Mouse (Mus musculus) cerebellum, adult 2 months (tissue): ENCODE data around the gene Gpr3. TPM values are rescaled to one million over a fixed set of nuclear protein-coding genes. Genes with fewer than 3 reads are reported as not detected.
A peak's percentile ranks its signal among the peaks of the same experiment; 100 is the strongest.

Experiments
- DNase-seq, 2 experiments: peaks; one replicate each; pipeline ENCODE4 v3.0.0; 2021
- H3K27ac ChIP-seq: fragments of 200-500 bp; 2 replicates; pipeline ENCODE4 v1.5.1; 2012; ENCODE audit warnings: low read length, control low read depth, inconsistent platforms; ENCODE audit not compliant: insufficient read depth
- H3K27me3 ChIP-seq: fragments of 200-500 bp; 2 replicates; pipeline ENCODE4 v1.6.1; 2012; ENCODE audit warnings: inconsistent platforms, mild to moderate bottlenecking, low read length, moderate library complexity; ENCODE audit not compliant: control insufficient read depth, insufficient read depth
- H3K4me1 ChIP-seq: fragments of 200-500 bp; 2 replicates; pipeline ENCODE4 v1.6.1; 2011; ENCODE audit warnings: low read length; ENCODE audit not compliant: control insufficient read depth, insufficient read depth
- H3K4me3 ChIP-seq: fragments of 200-500 bp; replicated peaks from 2 replicates; pipeline ENCODE3; 2011; ENCODE audit warnings: mild to moderate bottlenecking, low read depth, low read length, control low read depth; ENCODE audit not compliant: insufficient read depth
- CTCF ChIP-seq: fragments of 200-500 bp; IDR thresholded peaks from 2 replicates; pipeline ENCODE4 v1.5.1; 2011; ENCODE audit warnings: low read depth, mild to moderate bottlenecking, control low read depth, low read length, moderate library complexity, borderline replicate concordance; ENCODE audit not compliant: insufficient read depth
- POLR2A ChIP-seq: fragments of 200-500 bp; IDR thresholded peaks from 2 replicates; pipeline ENCODE4 v1.6.1; 2011; ENCODE audit warnings: low read length, control low read depth, borderline replicate concordance; ENCODE audit not compliant: insufficient read depth
- whole genome bisulfite sequencing: fragments of 180-500 bp; shearing (Covaris S2); methylation state at CpG from one replicate; pipeline ENCODE4 v1.1.7; 2018; 5-methylcytosine and 5-hydroxymethylcytosine counted together
- polyA plus RNA-seq: library from polyadenylated mRNA; depleted of rRNA; stranded (reverse); fragments of >200 nt; gene quantifications from 2 replicates; pipeline ENCODE4 v1.2.3, GENCODE M21; 2012

The Gpr3 gene
- polyA plus RNA-seq, 1 experiment = 10.9 TPM

DNA sequence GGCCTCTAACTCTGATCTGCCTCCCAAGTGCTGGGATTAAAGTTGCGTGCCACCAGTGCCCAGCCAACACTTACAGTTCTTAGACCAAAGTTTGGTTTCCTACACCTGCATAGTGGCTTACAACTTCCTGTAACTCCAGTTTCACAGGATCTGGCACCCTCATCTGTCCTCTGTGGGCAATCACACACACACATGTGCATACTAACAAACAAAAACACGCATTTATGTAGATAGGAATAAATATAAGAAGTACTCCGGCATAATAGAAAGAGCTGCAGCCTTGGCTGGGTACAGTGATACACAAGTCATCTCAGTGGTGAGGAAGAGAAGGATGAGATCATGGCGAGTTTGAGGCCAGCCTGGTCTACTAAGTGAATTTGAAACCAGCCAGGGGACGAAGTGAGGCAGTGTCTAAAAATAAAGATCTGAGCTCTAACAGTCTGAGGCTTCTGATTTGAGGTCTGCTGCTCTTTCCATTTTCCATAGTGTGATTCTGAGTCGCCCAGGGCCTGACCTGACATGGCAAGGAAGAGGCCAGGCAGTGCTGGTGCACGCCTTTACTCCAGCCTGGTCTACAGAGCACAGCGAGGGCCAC lies 29.8 kb downstream of the Gpr3 start:
- H3K27me3 ChIP-seq = no peaks in the 10 kb centered on the region
- no peak for TF ChIP-seq CTCF
- no peak for TF ChIP-seq POLR2A
- no peak for DNase-seq
- no peaks in the 10 kb centered on the region for H3K4me1 ChIP-seq
- H3K27ac ChIP-seq = no peak overlapping the region
- 93% methylated on average over 8 of the region's 8 CpGs for WGBS
- no peak overlapping the region for H3K4me3 ChIP-seq

GRCm38 (mm10) chr4:133179258-133179657 lies 33.1 kb downstream of the Gpr3 start:
- Histone ChIP-seq H3K4me1 (peaks cover 16% of the 10 kb centered on the region), H3K4me3 (no peak overlapping the region), H3K27me3 (no peaks in the 10 kb centered on the region), H3K27ac (no peak overlapping the region)
- TF ChIP-seq POLR2A (no peak), CTCF (no peak)
- WGBS = 88% methylated on average over 7 of the region's 7 CpGs
- no peak for DNase-seq

GRCm38 (mm10) chr4:133178305-133178704 lies 34.0 kb downstream of the Gpr3 start:
- Histone ChIP-seq H3K4me3 (no peak overlapping the region), H3K4me1 (peaks cover 16% of the 10 kb centered on the region), H3K27me3 (no peaks in the 10 kb centered on the region), H3K27ac (no peak overlapping the region)
- WGBS = 95% methylated on average over 5 of the region's 5 CpGs
- no peak for DNase-seq
- TF ChIP-seq POLR2A (no peak), CTCF (no peak)

- no peak for DNase-seq
- WGBS = 44% methylated on average over 18 of the region's 18 CpGs
- Histone ChIP-seq H3K27me3 (no peaks in the 10 kb centered on the region), H3K4me1 (peaks cover 18% of the 10 kb centered on the region), H3K4me3 (peak overlapping the region; percentile 5), H3K27ac (peak overlapping the region; percentile 33; the same call in 1 of the 2 replicates)
- TF ChIP-seq POLR2A (no peak), CTCF (no peak)
These were observed 35.5 kb downstream of the Gpr3 start for GRCm38 (mm10) chr4:133176761-133177403.

DNA sequence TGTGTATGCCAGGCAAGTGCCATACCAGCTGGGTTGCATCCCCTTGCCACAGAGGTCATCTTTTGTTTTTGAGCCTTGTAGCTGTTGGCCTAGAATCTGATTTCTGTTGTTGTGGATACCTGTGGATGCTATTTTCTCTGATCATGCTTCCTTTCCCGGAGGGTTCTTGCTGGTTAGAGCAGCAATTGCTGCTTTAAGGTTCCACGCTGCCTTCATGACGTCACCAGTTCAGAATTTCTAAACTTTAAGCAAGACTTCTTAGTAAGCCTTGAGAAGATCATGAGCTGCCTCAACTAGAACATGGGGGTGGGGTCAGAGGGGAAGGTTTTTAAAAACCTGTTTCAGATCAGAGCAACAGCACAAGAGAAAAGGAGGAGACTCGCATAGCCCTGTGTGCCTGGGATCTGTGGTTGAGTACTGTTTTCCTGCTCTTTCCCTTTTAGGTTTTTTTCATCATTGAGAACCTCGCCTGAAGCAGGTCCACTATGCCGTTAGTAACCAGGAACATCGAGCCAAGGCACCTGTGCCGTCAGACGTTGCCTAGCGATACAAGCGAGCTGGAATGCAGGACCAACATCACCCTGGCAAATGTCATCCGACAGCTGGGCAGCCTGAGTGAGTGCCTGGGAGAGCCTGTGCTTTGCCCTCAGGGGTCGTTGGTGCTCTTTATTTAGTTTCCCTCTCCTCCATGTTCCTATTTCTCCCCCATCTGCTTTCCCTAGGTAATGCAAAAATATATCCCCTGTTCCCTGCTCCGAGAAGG lies 36.2 kb downstream of the Gpr3 start:
- DNase-seq = peak; percentile 39 to 40
- WGBS = 21% methylated on average over 14 of the region's 14 CpGs
- Histone ChIP-seq H3K4me3 (peak overlapping the region; percentile 3), H3K27ac (peak overlapping the region; percentile 33; the same call in 1 of the 2 replicates), H3K4me1 (peaks cover 18% of the 10 kb centered on the region), H3K27me3 (no peaks in the 10 kb centered on the region)
- TF ChIP-seq CTCF (no peak), POLR2A (no peak)

- no peak overlapping the region for H3K4me3 ChIP-seq
- no peaks in the 10 kb centered on the region for H3K27me3 ChIP-seq
- TF ChIP-seq CTCF = no peak
- no peak for TF ChIP-seq POLR2A
- no peak overlapping the region for H3K27ac ChIP-seq
- 88% methylated on average over 7 of the region's 7 CpGs for whole genome bisulfite sequencing
- peaks cover 18% of the 10 kb centered on the region for H3K4me1 ChIP-seq
- DNase-seq = no peak
These were observed 37.1 kb downstream of the Gpr3 start for GRCm38 (mm10) chr4:133175274-133175673.

DNA sequence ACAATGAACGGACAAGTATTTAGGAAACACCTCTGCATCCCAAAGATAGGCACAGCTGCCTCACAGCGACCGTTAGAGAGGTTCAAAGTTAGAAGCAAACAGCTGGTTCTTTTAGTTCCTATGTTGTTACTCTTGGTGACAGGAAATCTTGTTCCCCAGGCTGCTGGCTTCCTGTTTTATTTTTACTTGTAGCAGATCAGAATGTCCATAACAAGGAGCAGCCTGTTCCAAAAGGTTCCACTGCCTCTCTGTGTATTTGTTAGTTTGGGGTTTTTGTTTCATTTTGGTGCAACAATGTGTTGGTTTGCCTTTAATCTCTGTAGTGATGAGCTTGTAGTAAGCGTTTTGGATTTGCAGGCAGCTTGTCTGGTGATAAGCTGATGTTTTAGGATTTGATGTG lies 38.0 kb downstream of the Gpr3 start:
- no peak for TF ChIP-seq POLR2A
- TF ChIP-seq CTCF = no peak
- 85% methylated on average over 4 of the region's 4 CpGs for WGBS
- H3K27me3 ChIP-seq = no peaks in the 10 kb centered on the region
- no peak overlapping the region for H3K4me3 ChIP-seq
- DNase-seq = no peak
- peaks cover 18% of the 10 kb centered on the region for H3K4me1 ChIP-seq
- H3K27ac ChIP-seq = no peak overlapping the region

GRCm38 (mm10) chr4:133172451-133172850 lies 39.9 kb downstream of the Gpr3 start:
- Histone ChIP-seq H3K27ac (no peak overlapping the region), H3K4me1 (peaks cover 18% of the 10 kb centered on the region), H3K27me3 (no peaks in the 10 kb centered on the region), H3K4me3 (no peak overlapping the region)
- no peak for DNase-seq
- no peak for TF ChIP-seq POLR2A
- TF ChIP-seq CTCF = no peak
- WGBS = 78% methylated on average over 4 of the region's 4 CpGs
